Mouse (Mus musculus) brain, embryonic 14.5 days (tissue): ENCODE measurements around the gene Rhox2a.
"Not testable (repeated sequence)": the region's sequence is repeated elsewhere in the genome, so short reads cannot be mapped to it uniquely, and the experiment has no call there.

Experiments used
- CTCF ChIP-seq: fragments of 200-500 bp; IDR thresholded peaks from 2 replicates; pipeline ENCODE4 v1.5.1; 2012; ENCODE audit warnings: inconsistent platforms, mild to moderate bottlenecking, moderate library complexity, borderline replicate concordance; ENCODE audit not compliant: insufficient read depth, insufficient read length; ENCODE audit errors: extremely low read depth
- POLR2A ChIP-seq: fragments of 200-500 bp; IDR thresholded peaks from 2 replicates; pipeline ENCODE4 v1.6.1; 2012; ENCODE audit warnings: mild to moderate bottlenecking, inconsistent platforms, borderline replicate concordance; ENCODE audit not compliant: poor library complexity, insufficient read depth, insufficient read length, severe bottlenecking; ENCODE audit errors: extremely low read depth

GRCm38 (mm10) chrX:37249619-37250018 is 4.8 kb downstream of the Rhox2a start, which contains the start of gene Rhox3a:
- not testable (repeated sequence) for TF ChIP-seq CTCF, POLR2A
